Mouse (Mus musculus) kidney, adult 2 months (tissue): ENCODE data around the gene Mcmbp.

ENCODE experiments used
- CTCF ChIP-seq: fragments of 200-500 bp; conservative IDR thresholded peaks from 2 replicates; pipeline ENCODE4 v1.5.1; 2011; ENCODE audit warnings: low read depth, mild to moderate bottlenecking, control low read depth, low read length, moderate library complexity, mixed read lengths; ENCODE audit not compliant: insufficient read depth, insufficient read length
- POLR2A ChIP-seq: fragments of 200-500 bp; IDR thresholded peaks from one replicate; pipeline ENCODE4 v1.6.1; 2011; ENCODE audit warnings: low read depth, low read length, control low read depth

DNA sequence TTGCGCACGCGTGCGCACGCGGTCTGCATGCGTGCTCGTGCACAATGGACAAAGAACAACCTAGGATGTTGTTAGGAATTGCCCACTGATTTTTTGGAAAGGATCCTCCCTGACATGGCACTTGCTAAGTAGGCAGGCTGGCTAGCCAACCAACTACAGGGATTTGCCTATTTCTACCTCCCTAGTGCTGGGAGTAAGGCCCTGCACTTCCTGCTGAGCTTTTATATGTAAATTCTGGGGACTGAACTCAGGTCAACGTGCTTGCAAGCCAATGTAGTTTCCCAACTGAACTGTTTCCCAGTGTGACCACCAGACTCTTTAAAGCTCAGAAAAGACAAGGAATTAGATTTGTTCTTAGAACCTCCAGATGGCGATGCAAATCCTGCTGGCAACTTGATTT lies 13.3 kb downstream of the Mcmbp start:
- no peak for TF ChIP-seq CTCF
- TF ChIP-seq POLR2A, result no peak
